Mouse (Mus musculus) brain, adult 2 months (tissue): ENCODE data around the gene Slc43a3.

Experiments
- DNase-seq: peaks from one replicate; pipeline ENCODE4 v3.0.0; 2011; ENCODE audit warnings: low read depth, low spot score

The Slc43a3 gene

DNA sequence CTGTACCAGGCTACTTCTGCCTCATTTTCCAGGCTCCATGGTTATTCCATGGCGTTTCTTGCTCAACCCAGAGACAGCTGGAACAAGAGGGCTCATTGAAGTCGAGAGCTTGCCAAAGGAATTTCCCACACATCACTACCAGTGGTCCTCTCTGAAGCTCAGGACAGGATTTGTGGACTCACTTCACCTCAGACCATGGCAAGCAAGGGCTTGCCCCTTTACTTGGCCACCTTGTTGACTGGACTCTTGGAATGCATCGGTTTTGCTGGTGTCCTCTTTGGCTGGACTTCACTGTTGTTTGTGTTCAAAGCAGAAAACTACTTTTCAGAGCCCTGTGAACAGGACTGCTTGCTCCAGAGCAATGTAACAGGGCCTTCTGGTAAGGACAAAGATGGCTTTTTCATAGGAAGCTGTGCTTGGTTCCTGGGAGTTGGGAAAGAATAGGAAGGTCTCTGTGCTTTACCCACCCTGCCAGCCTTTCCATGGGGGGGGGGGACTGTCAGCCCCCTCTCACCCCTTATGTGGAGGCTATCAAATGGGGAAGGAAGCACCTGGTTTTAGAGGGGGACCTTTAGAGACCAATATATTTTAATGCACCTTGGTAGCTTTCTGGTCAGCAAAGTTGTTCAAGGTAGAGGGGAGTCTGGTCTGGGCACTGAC lies 1.2 kb downstream of the Slc43a3 start:
- DNase-seq = no peak

GRCm38 (mm10) chr2:84938249-84938946 lies 2.0 kb downstream of the Slc43a3 start:
- no peak for DNase-seq

DNA sequence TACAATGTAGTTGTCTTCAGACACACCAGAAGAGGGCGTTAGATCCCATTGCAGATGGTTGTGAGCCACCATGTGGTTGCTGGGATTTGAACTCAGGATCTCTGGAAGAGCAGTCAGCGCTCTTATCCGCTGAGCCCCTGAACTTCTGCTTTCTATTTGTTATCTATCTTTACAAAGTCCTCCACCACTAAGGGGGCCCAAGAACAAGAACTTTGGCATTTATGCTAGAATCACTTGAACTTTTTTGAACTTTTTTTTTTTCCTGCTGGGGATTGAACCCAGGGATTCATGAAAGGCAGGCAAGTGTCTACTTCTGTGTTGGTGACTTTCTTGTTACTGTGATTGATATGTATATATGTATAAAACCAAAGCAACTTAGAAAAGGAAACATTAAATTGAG lies 2.9 kb downstream of the Slc43a3 start:
- DNase-seq = no peak

DNA sequence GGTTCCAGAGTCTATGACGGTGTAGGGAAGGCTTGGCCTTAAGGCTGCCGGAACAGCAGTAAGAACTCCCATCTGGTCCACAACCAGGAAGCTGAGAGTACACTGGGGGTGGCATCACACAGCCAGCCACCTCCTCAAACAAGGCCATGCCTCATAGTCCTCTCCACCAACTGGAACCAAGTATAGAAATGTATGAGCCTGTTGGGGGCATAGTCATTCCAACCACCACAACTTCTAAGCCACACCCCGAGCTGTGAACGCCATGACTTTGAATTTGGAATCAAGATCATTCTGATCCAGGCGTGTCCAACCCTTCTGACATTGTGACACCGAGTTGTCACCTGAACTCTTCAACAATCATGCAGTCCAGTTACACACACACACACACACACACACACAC lies 3.3 kb downstream of the Slc43a3 start:
- no peak for DNase-seq

GRCm38 (mm10) chr2:84941332-84941731 lies 5.0 kb downstream of the Slc43a3 start:
- no peak for DNase-seq

DNA sequence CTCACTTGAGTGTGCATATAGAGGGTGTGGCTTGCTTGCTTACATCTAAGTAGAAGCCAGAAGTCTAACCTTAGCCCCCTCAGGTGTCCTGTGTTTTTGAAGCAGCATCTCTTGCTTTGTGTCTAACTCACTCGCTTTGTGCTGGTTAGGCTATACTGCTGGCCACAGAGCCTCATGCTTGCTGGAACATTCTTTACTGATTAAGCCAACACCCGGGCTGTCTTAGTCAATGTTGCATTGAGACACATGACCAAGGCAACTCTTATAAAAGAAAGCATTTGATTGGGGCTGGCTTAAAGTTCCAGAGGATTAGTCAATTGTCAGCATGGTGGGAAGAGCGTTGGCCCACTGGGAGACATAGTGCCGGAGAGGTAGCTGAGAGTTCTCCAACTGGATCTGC lies 5.4 kb downstream of the Slc43a3 start:
- DNase-seq = no peak

DNA sequence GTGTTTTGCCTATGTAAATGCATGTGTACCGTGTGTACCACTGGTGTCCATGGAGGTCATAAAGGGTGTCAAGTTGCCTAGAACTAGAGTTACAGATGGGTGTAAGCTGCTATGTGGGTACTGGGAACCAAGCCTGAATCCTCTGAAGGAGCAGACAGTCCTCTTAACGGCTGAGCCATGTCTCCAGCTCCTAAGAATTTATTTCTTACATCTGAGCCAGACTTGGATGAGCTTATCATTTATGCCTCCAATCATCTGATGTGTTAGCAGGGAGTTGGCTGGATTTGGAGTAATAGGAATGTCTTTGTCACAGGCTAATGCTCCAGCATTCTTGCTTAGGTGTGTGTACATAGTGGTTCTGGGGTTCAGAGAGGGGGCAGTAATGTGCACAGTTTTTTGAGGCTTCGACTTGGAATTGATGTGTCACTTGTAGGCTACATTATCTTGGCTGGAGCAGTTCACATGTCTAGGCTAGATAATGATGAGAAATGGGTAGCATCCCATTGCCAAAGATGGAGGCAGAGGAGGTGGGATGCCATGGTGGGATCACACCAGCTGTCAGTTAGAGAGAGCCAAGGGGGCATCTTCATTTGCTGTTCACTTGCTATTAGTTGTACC lies 10.9 kb downstream of the Slc43a3 start:
- DNase-seq = peak; percentile 17

DNA sequence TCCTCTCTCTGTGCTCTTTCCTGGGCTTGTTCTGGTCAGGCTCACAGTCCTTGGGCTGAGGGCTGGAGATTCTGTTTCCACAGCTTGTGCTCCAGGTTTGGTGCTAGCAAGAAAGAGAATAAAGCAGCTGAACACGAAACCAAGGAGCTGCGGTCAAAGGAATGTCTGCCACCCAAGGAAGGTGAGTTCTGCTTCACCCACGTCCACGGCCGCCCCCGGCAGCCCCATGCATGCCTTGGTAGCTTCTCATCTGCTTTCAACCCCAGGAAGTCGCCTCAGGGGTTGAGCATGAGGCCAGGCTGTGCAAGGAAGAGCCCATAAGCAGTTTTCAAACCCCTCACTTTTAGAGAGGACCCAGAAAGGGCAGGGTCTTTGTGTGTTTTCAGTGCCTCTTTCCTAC lies 11.9 kb downstream of the Slc43a3 start:
- no peak for DNase-seq

DNA sequence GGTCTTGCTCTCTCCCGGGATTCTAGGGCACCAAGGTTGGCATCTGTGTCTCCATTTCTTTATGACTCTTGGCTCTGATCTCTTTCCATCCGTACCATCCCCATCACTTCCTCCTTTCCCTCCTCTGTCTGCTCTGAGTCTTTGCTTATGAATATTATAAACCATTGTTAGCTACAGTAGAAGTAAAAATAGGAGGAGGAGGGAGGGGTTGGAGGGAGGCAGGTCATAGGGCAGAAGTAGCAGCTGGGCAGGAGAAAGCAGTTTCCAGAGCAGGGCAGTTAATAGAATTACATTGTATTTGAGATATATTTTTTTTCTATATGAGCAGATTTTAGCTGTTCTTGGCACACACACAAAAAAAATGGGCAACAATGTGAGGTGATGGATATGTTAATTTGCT lies 12.3 kb downstream of the Slc43a3 start:
- peak; percentile 10 for DNase-seq

- peak; percentile 43 for DNase-seq
These were observed 14.6 kb downstream of the Slc43a3 start for GRCm38 (mm10) chr2:84951027-84951426.

DNA sequence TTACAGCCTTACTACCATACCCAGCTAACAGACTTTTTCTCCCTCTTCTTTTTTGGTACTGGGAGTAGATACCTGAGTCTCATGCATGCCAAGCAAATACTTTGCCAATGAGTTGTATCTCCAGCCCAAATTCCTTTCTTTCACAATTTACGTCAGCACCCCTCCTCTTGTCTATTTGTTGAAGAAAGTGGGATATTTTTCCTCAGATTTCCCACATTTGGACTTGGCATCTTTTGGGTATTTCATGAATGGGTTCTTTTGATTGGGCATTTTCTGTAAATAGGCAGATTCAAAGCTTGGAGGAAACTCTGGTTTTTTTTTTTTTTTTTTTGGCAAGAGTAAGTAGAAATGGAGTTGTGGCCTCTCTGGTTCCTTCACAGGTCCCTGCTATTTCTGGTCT lies 15.9 kb downstream of the Slc43a3 start:
- DNase-seq = no peak

GRCm38 (mm10) chr2:84952693-84953092 lies 16.3 kb downstream of the Slc43a3 start:
- no peak for DNase-seq

DNA sequence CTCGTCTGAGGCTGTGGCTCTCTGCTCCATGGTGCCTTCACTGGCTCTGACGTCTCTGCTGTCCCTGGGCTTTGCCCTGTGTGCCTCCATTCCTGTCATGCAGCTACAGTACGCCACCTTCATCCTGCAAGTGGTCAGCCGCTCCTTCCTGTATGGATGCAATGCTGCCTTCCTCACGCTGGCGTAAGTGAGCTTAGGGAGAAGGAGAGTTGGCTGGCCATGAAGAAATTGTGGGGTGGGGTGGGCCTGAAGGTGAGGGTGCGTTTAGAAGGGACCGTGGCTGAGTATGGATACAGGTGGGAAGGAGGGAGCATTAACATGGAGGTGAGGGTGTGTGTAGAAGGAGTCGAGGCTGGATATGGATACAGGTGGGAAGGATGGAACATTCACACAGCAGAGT lies 19.1 kb downstream of the Slc43a3 start:
- no peak for DNase-seq

DNA sequence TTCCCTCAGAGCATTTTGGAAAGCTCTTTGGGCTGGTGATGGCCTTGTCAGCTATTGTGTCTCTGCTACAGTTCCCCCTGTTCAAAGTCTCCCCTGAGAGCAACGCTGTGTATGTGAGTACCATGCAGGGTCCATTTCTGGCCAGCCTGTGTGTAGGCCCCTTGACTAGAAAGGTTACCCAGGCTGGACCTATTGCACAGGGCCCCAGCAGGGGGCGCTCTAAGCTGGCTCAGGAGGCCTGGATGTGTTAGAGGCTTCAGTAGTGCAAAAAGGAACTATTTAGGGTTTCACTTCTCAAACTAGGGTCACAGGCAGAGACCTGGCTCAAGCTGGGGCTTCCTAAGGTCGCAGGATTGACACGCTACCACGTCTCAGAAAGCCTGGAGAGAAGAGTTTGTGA lies 19.9 kb downstream of the Slc43a3 start:
- peak; percentile 49 for DNase-seq

- no peak for DNase-seq
These were observed 22.3 kb downstream of the Slc43a3 start for GRCm38 (mm10) chr2:84958588-84959264.

DNA sequence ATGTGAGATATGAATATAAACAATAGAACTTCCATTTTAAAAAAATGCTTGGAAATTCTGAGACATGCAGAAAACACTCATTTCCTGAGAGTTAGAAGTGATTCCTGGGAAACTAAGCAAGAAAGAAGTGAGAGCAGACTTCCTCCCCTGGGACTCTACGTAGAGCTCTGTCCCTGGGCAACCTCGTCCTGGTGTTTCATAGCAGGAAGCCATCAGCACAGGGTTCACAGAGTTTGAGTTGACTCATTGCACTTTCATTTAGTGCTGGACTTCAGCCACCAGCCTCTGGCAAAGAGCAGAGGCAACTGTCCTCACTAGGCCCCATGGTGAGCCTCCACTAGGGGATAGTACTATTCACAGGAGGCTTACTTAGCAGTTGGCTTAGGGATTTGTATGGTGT lies 24.9 kb downstream of the Slc43a3 start:
- DNase-seq = no peak

GRCm38 (mm10) chr2:84961901-84962300 lies 25.5 kb downstream of the Slc43a3 start:
- no peak for DNase-seq

DNA sequence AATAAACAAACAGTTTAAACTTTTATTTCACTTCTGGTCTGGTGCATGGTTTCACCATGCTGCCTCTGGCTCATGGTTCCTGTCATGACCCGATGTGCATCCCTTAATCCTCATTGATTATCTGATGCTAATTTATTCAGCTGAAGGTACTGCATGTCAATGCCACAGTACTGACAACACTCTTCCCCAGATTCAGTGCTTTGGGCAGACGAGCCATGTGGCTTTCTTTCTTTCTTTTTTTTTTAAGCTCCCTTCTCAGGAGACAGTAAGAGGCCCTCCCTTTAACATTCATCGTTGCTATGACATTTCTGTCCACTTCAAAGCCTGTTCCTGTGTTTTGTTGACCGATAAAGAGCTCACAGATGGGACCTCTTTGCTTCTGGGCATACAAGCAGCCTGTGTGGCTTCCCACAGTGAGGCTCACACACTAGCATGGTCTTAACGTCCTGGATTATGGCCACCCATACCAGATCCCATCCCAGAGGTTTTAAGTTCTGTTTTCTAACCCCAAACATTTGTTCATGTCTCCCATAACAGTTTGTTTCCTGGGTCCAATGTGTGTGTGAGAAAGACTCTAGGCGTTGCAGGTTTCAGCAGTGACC lies 26.6 kb downstream of the Slc43a3 start:
- no peak for DNase-seq

GRCm38 (mm10) chr2:84964111-84964801 lies 27.9 kb downstream of the Slc43a3 start:
- DNase-seq = no peak

- DNase-seq = no peak
These were observed 31.1 kb downstream of the Slc43a3 start for GRCm38 (mm10) chr2:84967318-84967991.

DNA sequence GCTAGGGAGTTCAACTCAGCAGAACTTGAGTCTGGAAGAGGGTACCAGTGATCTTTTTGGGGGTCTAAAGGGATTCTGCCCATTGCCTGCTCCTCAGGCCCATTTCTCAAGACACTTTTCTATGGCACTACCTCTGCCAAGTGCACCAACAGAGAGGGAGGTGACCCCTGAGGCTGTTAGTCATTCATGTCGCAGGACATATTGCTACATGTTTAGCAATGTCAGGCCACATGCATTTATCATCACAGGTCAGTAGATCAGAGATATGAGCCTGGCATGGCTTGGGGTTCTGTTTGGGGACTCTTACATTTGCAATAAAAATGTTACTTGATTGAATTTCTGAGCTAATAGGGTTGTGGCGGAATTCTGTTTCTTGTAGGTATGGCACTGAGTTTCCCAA lies 39.2 kb downstream of the Slc43a3 start:
- no peak for DNase-seq
